9 mouse cellular contexts compared by ENCODE assay signal in the genomic region with DNA sequence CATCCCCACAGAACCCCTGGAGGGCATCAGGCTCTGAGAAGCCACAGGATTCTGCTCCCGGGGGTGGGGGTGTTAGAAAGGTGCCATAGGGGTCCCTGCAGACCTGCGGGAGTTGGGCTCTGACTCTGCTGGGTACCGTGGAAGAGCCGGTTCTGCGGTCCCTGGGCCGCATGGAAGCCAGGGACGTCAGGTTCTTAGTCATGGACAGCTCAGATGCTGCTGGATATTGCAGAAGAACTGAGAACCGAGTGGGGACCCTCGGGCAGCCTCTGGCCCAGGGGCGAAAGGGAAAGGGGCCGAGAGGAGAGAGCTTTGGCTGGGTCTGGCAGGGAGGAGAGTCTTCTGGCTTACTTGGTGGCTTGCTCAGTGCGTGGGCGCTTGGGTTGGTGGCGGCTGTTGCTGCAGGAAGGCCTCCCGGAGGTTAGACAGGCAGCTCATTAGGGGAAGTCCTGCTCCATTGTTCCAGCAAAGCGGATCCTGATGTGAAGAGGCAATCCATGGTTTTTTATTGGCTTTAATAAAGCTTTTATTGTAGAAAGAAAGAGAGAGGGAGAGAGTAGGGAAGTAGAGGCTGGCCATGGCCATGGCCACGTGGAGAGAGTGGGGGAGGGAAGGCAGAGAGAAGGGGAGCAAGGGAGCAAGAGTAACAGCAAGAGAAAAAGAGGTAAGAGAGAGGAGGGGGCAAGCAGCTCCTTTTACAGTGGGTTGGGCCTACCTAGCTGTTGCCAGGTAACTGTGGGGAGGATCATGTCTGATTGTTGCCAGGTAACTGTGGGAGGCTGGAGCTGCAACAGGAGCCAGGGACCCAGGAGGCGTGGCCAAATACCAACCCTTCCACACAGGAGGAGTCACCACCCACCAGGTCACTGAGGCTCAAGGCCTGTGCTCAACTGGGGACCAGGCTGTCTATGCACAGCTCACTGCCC.
DNase-seq lines count a peak whose midpoint lies in the region; ATAC-seq lines count a peak whose summit lies in the region.
"Had no signal": no experiment of that assay in that cellular context is flagged by ENCODE, and none has a peak within 500 bp of the region (broad histone marks: within the 10 kb centered on the region; RNA-seq: fewer than 3 reads in every experiment).

No protein-coding gene starts in this region.

- peak; percentile 76 for DNase-seq in heart, embryonic 10.5 days (ENCODE audit: low spot score)
- no peak for DNase-seq in heart, adult 8-10 months (ENCODE audit: low spot score)
- DNase-seq in Muller cell, postnatal 12 days (ENCODE audit: inconsistent ontology term), result peak; percentile 48
- no peak for DNase-seq in adrenal gland, postnatal 4 days (ENCODE audit: low spot score in 2 of 2)
- no peak for DNase-seq in T-cell, adult 2 months (ENCODE audit: low spot score)

- H3K36me3 ChIP-seq in heart, embryonic 10.5 days, result no peaks in the 10 kb centered on the region
- H3K36me3 ChIP-seq in forebrain, embryonic 13.5 days (ENCODE audit: poor library complexity, severe bottlenecking), result no peaks in the 10 kb centered on the region

- H3K9ac ChIP-seq in forebrain, embryonic 13.5 days, result no peak overlapping the region

- H3K27ac ChIP-seq in heart, embryonic 10.5 days, result peak overlapping the region; percentile 53
- no peak overlapping the region for H3K27ac ChIP-seq in forebrain, embryonic 13.5 days

- H3K4me3 ChIP-seq in heart, embryonic 10.5 days, result peak overlapping the region; percentile 52
- no peak overlapping the region for H3K4me3 ChIP-seq in forebrain, embryonic 13.5 days
- H3K4me3 ChIP-seq: erythroblast, embryonic 14.5 days had no signal

- H3K4me1 ChIP-seq in heart, embryonic 10.5 days, result peaks cover 10% of the 10 kb centered on the region; the same call in 1 of the 2 replicates
- no peaks in the 10 kb centered on the region for H3K4me1 ChIP-seq in forebrain, embryonic 13.5 days

- peak overlapping the region; percentile 34 for H3K4me2 ChIP-seq in forebrain, embryonic 13.5 days

- H3K9me3 ChIP-seq in heart, embryonic 10.5 days, result no peaks in the 10 kb centered on the region
- no peaks in the 10 kb centered on the region for H3K9me3 ChIP-seq in forebrain, embryonic 13.5 days (replicated peaks)

- H3K27me3 ChIP-seq in heart, embryonic 10.5 days (ENCODE audit: insufficient read depth, poor library complexity, severe bottlenecking), result no peaks in the 10 kb centered on the region
- H3K27me3 ChIP-seq in forebrain, embryonic 13.5 days, result no peaks in the 10 kb centered on the region

- ATAC-seq in forebrain, embryonic 13.5 days, result peak; percentile 66; the same call in 1 of the 2 replicates
- ATAC-seq in megakaryocyte progenitor cell, adult 5-6 weeks (replicated peaks; ENCODE audit: poor library complexity), result 0 out of 2 replicates have a peak, but pooled peaks have one; percentile 11
- no peak for ATAC-seq in erythroblast, adult 5-6 weeks (replicated peaks; ENCODE audit: low FRiP score, poor library complexity, severe bottlenecking)

- WGBS in heart, embryonic 10.5 days, result 8% methylated on average over 18 of the region's 18 CpGs
- 8% methylated on average over 18 of the region's 18 CpGs for WGBS in forebrain, embryonic 13.5 days

Comparison
In these comparisons a context has a peak if more than half of its experiments do, and no peak if none do; other contexts are left out.
1. DNase-seq: peak in heart, embryonic 10.5 days (single experiment) and Muller cell, postnatal 12 days (single experiment); none in heart, adult 8-10 months (single experiment), adrenal gland, postnatal 4 days (0 of 2) and T-cell, adult 2 months (single experiment).